Mouse (Mus musculus) MEL (cell line): Measurements from ENCODE around the gene Bco1. TPM values are rescaled to one million over a fixed set of nuclear protein-coding genes. Genes with fewer than 3 reads are reported as not detected.

Source experiments
- DNase-seq: peaks from one replicate; pipeline ENCODE4 v3.0.0; 2011; ENCODE audit warnings: low read depth, low spot score
- H3K27ac ChIP-seq: 2 replicates; pipeline ENCODE4 v1.5.1; 2012; ENCODE audit warnings: low read depth, mild to moderate bottlenecking, control low read depth, low read length, moderate library complexity; ENCODE audit not compliant: control insufficient read depth
- H3K27me3 ChIP-seq, 2 experiments: fragments of 150-350 bp in 1 of 2; sonication (generic) in 1 of 2; 2 replicates each; pipeline ENCODE4 v1.6.1; 2012; ENCODE audit warnings: low read length in 2 of 2, mild to moderate bottlenecking in 2 of 2, improper control_type of control experiment in 1 of 2, moderate library complexity in 1 of 2; ENCODE audit not compliant: insufficient read depth in 2 of 2, control insufficient read depth in 1 of 2
- H3K36me3 ChIP-seq, 2 experiments: 2 replicates each; pipeline ENCODE4 v1.6.1; 2012 to 2014; ENCODE audit warnings: low read length in 2 of 2, improper control_type of control experiment in 1 of 2, inconsistent platforms in 1 of 2, mild to moderate bottlenecking in 1 of 2; ENCODE audit not compliant: insufficient read depth in 2 of 2, control insufficient read depth in 1 of 2
- H3K4me1 ChIP-seq, 2 experiments: fragments of 150-350 bp in 1 of 2; sonication (generic) in 1 of 2; 2 replicates each; pipeline ENCODE4 v1.6.1; 2012; ENCODE audit warnings: low read length in 2 of 2, improper control_type of control experiment in 1 of 2, mild to moderate bottlenecking in 1 of 2; ENCODE audit not compliant: insufficient read depth in 2 of 2, control insufficient read depth in 1 of 2
- H3K4me3 ChIP-seq, 2 experiments: fragments of 150-350 bp in 1 of 2; sonication (generic) in 1 of 2; 2 replicates each; pipeline ENCODE4 v1.5.1; 2012; ENCODE audit warnings: low read depth in 2 of 2, low read length in 2 of 2, mild to moderate bottlenecking in 2 of 2, moderate library complexity in 2 of 2, control low read depth in 1 of 2, improper control_type of control experiment in 1 of 2; ENCODE audit not compliant: control insufficient read depth in 1 of 2, insufficient read depth in 1 of 2
- H3K79me2 ChIP-seq: 2 replicates; pipeline ENCODE4 v1.6.1; 2012; ENCODE audit warnings: mild to moderate bottlenecking, low read length, moderate library complexity; ENCODE audit not compliant: control insufficient read depth, poor library complexity, insufficient read depth
- H3K9ac ChIP-seq: 2 replicates; pipeline ENCODE4 v1.6.1; 2012; ENCODE audit warnings: low read depth, mild to moderate bottlenecking, control low read depth, low read length, moderate library complexity; ENCODE audit not compliant: control insufficient read depth, poor library complexity, severe bottlenecking
- H3K9me3 ChIP-seq: fragments of 150-350 bp; sonication (generic); replicated peaks from 2 replicates; pipeline ENCODE4 v1.6.1; 2012; ENCODE audit warnings: mild to moderate bottlenecking, low read length, improper control_type of control experiment, moderate library complexity; ENCODE audit not compliant: insufficient read depth
- BHLHE40 ChIP-seq: IDR thresholded peaks from 2 replicates; pipeline ENCODE4 v1.6.1; 2012; ENCODE audit warnings: low read depth, mild to moderate bottlenecking, inconsistent platforms, low read length, improper control_type of control experiment, borderline replicate concordance
- CHD2 ChIP-seq: IDR thresholded peaks from 2 replicates; pipeline ENCODE4 v1.6.1; 2011; ENCODE audit warnings: low read length, improper control_type of control experiment
- CTCF ChIP-seq, 3 experiments: IDR thresholded peaks in 2 of 3; conservative IDR thresholded peaks in 1 of 3; 2 replicates each; pipeline ENCODE4 v1.5.1; 2011 to 2012; ENCODE audit warnings: low read length in 3 of 3, low read depth in 2 of 3, mild to moderate bottlenecking in 2 of 3, improper control_type of control experiment in 1 of 3, inconsistent platforms in 1 of 3, mixed read lengths in 1 of 3, moderate library complexity in 1 of 3; ENCODE audit not compliant: control insufficient read depth in 1 of 3, insufficient read depth in 1 of 3, poor library complexity in 1 of 3, severe bottlenecking in 1 of 3
- E2F4 ChIP-seq: IDR thresholded peaks from 2 replicates; pipeline ENCODE4 v1.6.1; 2011; ENCODE audit warnings: low read depth, low read length, improper control_type of control experiment, borderline replicate concordance
- ELF1 ChIP-seq: IDR thresholded peaks from 2 replicates; pipeline ENCODE4 v1.6.1; 2014; ENCODE audit warnings: low read depth, mild to moderate bottlenecking, inconsistent platforms, low read length, improper control_type of control experiment, moderate library complexity
- EP300 ChIP-seq, 2 experiments: IDR thresholded peaks; 2 replicates each; pipeline ENCODE4 v1.6.1; 2011; ENCODE audit warnings: improper control_type of control experiment in 2 of 2, low read length in 2 of 2, low read depth in 1 of 2, mild to moderate bottlenecking in 1 of 2
- ETS1 ChIP-seq: IDR thresholded peaks from 2 replicates; pipeline ENCODE4 v1.6.1; 2012; ENCODE audit warnings: low read depth, mild to moderate bottlenecking, inconsistent platforms, low read length, improper control_type of control experiment, moderate library complexity
- GABPA ChIP-seq: IDR thresholded peaks from 2 replicates; pipeline ENCODE4 v1.6.1; 2012; ENCODE audit warnings: low read depth, mild to moderate bottlenecking, inconsistent platforms, low read length, improper control_type of control experiment, moderate library complexity
- GATA1 ChIP-seq: IDR thresholded peaks from 2 replicates; pipeline ENCODE4 v1.6.1; 2011; ENCODE audit warnings: low read depth, low read length, improper control_type of control experiment
- HCFC1 ChIP-seq: IDR thresholded peaks from 2 replicates; pipeline ENCODE4 v1.6.1; 2012; ENCODE audit warnings: low read depth, mild to moderate bottlenecking, inconsistent platforms, low read length, improper control_type of control experiment, moderate library complexity
- KAT2A ChIP-seq: conservative IDR thresholded peaks from 2 replicates; pipeline ENCODE4 v1.6.1; 2012; ENCODE audit warnings: low read depth, low read length, improper control_type of control experiment, inconsistent platforms
- MAFK ChIP-seq: IDR thresholded peaks from 2 replicates; pipeline ENCODE4 v1.6.1; 2011; ENCODE audit warnings: low read depth, mild to moderate bottlenecking, low read length, improper control_type of control experiment, borderline replicate concordance
- MAX ChIP-seq: IDR thresholded peaks from 2 replicates; pipeline ENCODE4 v1.6.1; 2011; ENCODE audit warnings: low read length, improper control_type of control experiment
- MAZ ChIP-seq: IDR thresholded peaks from 2 replicates; pipeline ENCODE4 v1.6.1; 2012; ENCODE audit warnings: low read depth, mild to moderate bottlenecking, inconsistent platforms, low read length, improper control_type of control experiment
- MEF2A ChIP-seq: IDR thresholded peaks from 2 replicates; pipeline ENCODE4 v1.6.1; 2014; ENCODE audit warnings: low read depth, mild to moderate bottlenecking, inconsistent platforms, low read length, improper control_type of control experiment; ENCODE audit not compliant: poor library complexity, insufficient replicate concordance, severe bottlenecking; ENCODE audit errors: extremely low read depth
- MXI1 ChIP-seq: IDR thresholded peaks from 2 replicates; pipeline ENCODE4 v1.6.1; 2011; ENCODE audit warnings: mild to moderate bottlenecking, low read depth, low read length, improper control_type of control experiment
- MYB ChIP-seq: IDR thresholded peaks from 2 replicates; pipeline ENCODE4 v1.6.1; 2011; ENCODE audit warnings: mild to moderate bottlenecking, low read depth, low read length, improper control_type of control experiment
- MYC ChIP-seq: IDR thresholded peaks from 2 replicates; pipeline ENCODE4 v1.6.1; 2011; ENCODE audit warnings: low read depth, mild to moderate bottlenecking, low read length, improper control_type of control experiment, moderate library complexity
- NELFE ChIP-seq: IDR thresholded peaks from 2 replicates; pipeline ENCODE4 v1.6.1; 2011; ENCODE audit warnings: low read depth, low read length, improper control_type of control experiment
- NRF1 ChIP-seq: IDR thresholded peaks from 2 replicates; pipeline ENCODE4 v1.6.1; 2014; ENCODE audit warnings: low read depth, mild to moderate bottlenecking, inconsistent platforms, low read length, improper control_type of control experiment, moderate library complexity; ENCODE audit not compliant: poor library complexity, insufficient read depth, severe bottlenecking
- POLR2A ChIP-seq, 2 experiments: IDR thresholded peaks; 2 replicates each; pipeline ENCODE4 v1.6.1; 2011 to 2012; ENCODE audit warnings: low read length in 2 of 2, mild to moderate bottlenecking in 2 of 2, control low read depth in 1 of 2, improper control_type of control experiment in 1 of 2, low read depth in 1 of 2, moderate library complexity in 1 of 2; ENCODE audit not compliant: control insufficient read depth in 1 of 2, insufficient read depth in 1 of 2, poor library complexity in 1 of 2
- POLR2AphosphoS2 ChIP-seq: IDR thresholded peaks from 2 replicates; pipeline ENCODE4 v1.6.1; 2011; ENCODE audit warnings: low read length, improper control_type of control experiment
- POLR2AphosphoS5 ChIP-seq: IDR thresholded peaks from 2 replicates; pipeline ENCODE4 v1.6.1; 2012; ENCODE audit warnings: low read depth, borderline replicate concordance, mild to moderate bottlenecking, inconsistent platforms, low read length, moderate library complexity, mixed read lengths
- RAD21 ChIP-seq: IDR thresholded peaks from 2 replicates; pipeline ENCODE4 v1.6.1; 2011; ENCODE audit warnings: mild to moderate bottlenecking, low read depth, low read length, improper control_type of control experiment
- RCOR1 ChIP-seq: IDR thresholded peaks from 2 replicates; pipeline ENCODE4 v1.6.1; 2012; ENCODE audit warnings: low read depth, mild to moderate bottlenecking, inconsistent platforms, low read length, improper control_type of control experiment
- SIN3A ChIP-seq: IDR thresholded peaks from 2 replicates; pipeline ENCODE4 v1.6.1; 2012; ENCODE audit warnings: low read length, improper control_type of control experiment, inconsistent platforms
- SMC3 ChIP-seq: IDR thresholded peaks from 2 replicates; pipeline ENCODE4 v1.6.1; 2011; ENCODE audit warnings: low read depth, low read length, improper control_type of control experiment
- TAL1 ChIP-seq: IDR thresholded peaks from 2 replicates; pipeline ENCODE4 v1.6.1; 2012; ENCODE audit warnings: mild to moderate bottlenecking, inconsistent platforms, low read length, moderate library complexity, mixed read lengths
- TBP ChIP-seq: IDR thresholded peaks from 2 replicates; pipeline ENCODE4 v1.8.0; 2011; ENCODE audit warnings: low read depth, low read length, improper control_type of control experiment
- TCF12 ChIP-seq: IDR thresholded peaks from 2 replicates; pipeline ENCODE4 v1.6.1; 2014; ENCODE audit warnings: low read depth, mild to moderate bottlenecking, inconsistent platforms, low read length, improper control_type of control experiment, moderate library complexity
- UBTF ChIP-seq: IDR thresholded peaks from 2 replicates; pipeline ENCODE4 v1.6.1; 2012; ENCODE audit warnings: low read depth, mild to moderate bottlenecking, inconsistent platforms, low read length, improper control_type of control experiment, moderate library complexity, borderline replicate concordance; ENCODE audit not compliant: insufficient read depth
- USF2 ChIP-seq, 2 experiments: IDR thresholded peaks; 2 replicates each; pipeline ENCODE4 v1.6.1; 2011 to 2012; ENCODE audit warnings: improper control_type of control experiment in 2 of 2, low read length in 2 of 2, borderline replicate concordance in 1 of 2, inconsistent platforms in 1 of 2, low read depth in 1 of 2, mild to moderate bottlenecking in 1 of 2; ENCODE audit not compliant: insufficient read depth in 1 of 2
- ZC3H11A ChIP-seq: IDR thresholded peaks from 2 replicates; pipeline ENCODE4 v1.6.1; 2012; ENCODE audit warnings: low read depth, mild to moderate bottlenecking, inconsistent platforms, low read length, improper control_type of control experiment
- ZKSCAN1 ChIP-seq: IDR thresholded peaks from 2 replicates; pipeline ENCODE4 v1.6.1; 2012; ENCODE audit warnings: low read depth, mild to moderate bottlenecking, inconsistent platforms, low read length, improper control_type of control experiment, moderate library complexity
- polyA plus RNA-seq, 2 experiments: library from polyadenylated mRNA; stranded (reverse) in 1 of 2; unstranded in 1 of 2; fragments of >175 nt in 1 of 2; fragments of >200 nt in 1 of 2; gene quantifications; 2 replicates each; pipeline versions ENCODE4 v1.2.1 to v1.2.4; 2012; ENCODE audit warnings: low replicate concordance in 2 of 2, low read depth in 1 of 2; ENCODE audit not compliant: insufficient read length in 2 of 2, insufficient read depth in 1 of 2, missing spikeins in 1 of 2
- total RNA-seq: library from RNA; depleted of rRNA; stranded (reverse); fragments of 300-350 nt; gene quantifications from 2 replicates; pipeline ENCODE4 v1.2.3, GENCODE M21; 2012

Bco1 gene
- total and polyA plus RNA-seq, 3 experiments = 0.70 to 1.2 TPM; not detected in 1

DNA sequence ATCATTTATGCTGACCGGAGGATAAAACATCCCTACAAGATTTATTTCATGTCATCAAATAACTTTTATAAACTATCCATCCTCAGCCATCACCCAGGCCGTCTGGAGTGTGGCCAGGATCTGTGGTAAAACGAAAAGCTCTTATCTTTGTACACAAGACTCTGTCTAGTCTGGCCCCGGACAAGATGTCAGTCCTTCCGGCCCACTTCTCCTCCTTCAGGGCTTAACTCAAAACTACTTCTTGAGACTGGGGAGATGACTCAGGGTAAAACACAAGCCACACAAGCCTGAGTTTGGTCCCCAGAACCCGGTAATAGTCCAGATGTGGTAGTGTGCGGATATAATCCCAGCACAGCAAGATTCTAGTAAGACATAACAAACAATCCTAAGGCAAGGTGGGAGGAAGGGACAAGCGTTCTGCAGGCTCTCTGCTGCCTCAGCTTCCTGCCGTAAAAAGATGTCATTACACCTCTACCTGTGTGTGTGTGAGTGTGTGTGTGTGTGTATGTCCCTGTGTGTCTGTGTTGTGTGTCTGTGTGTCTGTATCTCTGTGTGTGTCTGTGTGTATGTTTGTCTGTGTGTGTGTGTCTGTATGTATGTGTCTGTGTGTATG, 12.6 kb upstream of the Bco1 start (continued):
- no peak for TF ChIP-seq MEF2A
- peak; percentile 73 for TF ChIP-seq TBP
- TF ChIP-seq RAD21 = no peak

DNA sequence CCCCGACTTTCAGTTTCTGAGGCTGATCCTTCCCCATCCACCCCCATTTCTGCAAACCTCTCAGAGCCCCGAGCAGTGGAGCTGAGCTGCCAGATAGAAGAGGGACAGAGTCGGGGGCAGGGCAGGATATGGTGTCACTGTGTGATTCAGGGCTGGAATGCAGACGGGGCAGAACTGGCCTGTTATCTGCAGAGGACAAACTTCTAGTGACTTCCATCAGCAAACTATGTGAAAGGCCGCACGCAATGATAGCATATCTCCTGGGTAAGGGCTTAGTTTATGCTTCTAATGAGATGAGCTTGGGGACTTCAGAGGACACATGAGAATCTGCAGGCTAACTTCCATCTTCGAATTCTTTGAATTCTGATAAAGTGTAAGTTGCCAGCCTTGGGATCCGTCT, 10.1 kb upstream of the Bco1 start:
- Histone ChIP-seq H3K4me3 (peak overlapping the region; percentile 3; a peak in 2 of 4 replicates), H3K27ac (peak overlapping the region; percentile 91), H3K4me1 (peaks cover 42 to 74% of the 10 kb centered on the region in 2 experiments), H3K36me3 (peaks cover 0 to 62% of the 10 kb centered on the region in 2 experiments; a peak in 2 of 4 replicates), H3K9me3 (no peaks in the 10 kb centered on the region), H3K9ac (peak overlapping the region; percentile 49), H3K27me3 (no peaks in the 10 kb centered on the region), H3K79me2 (no peaks in the 10 kb centered on the region)
- DNase-seq = peak; percentile 96
- TF ChIP-seq ELF1 = no peak; the same call in 1 of the 2 replicates
- TF ChIP-seq RCOR1 = peak; percentile 92
- TF ChIP-seq MXI1 = no peak; the same call in none of the 2 replicates
- TF ChIP-seq MAX = 0 out of 2 replicates have a peak, but pooled peaks have one; percentile 15
- TF ChIP-seq NRF1 = no peak
- peak; percentile 56; the same call in 1 of the 2 replicates for TF ChIP-seq HCFC1
- TF ChIP-seq RAD21 = no peak
- no peak for TF ChIP-seq ZC3H11A
- TF ChIP-seq MAZ = peak; percentile 80
- TF ChIP-seq GATA1 = peak; percentile 99
- peak; percentile 74 for TF ChIP-seq MYC
- no peak for TF ChIP-seq POLR2AphosphoS5
- TF ChIP-seq EP300 (IDR thresholded peaks at IDR 0.05; ENCODE audit: low read depth in 1 of 2, low read length in 2 of 2) = peak; percentile 98 to 99
- peak; percentile 94 for TF ChIP-seq TAL1
- TF ChIP-seq USF2 (IDR thresholded peaks at IDR 0.05; ENCODE audit: borderline replicate concordance in 1 of 2, insufficient read depth in 1 of 2, low read depth in 1 of 2, low read length in 2 of 2) = no peak
- peak; percentile 98 for TF ChIP-seq TCF12
- TF ChIP-seq UBTF = 0 out of 2 replicates have a peak, but pooled peaks have one; percentile 18
- no peak for TF ChIP-seq SMC3
- no peak for TF ChIP-seq CTCF (IDR thresholded peaks at IDR 0.05 in 2 of 3, conservative IDR thresholded peaks at IDR 0.05 in 1 of 3; ENCODE audit: control insufficient read depth in 1 of 3, insufficient read depth in 1 of 3, low read depth in 2 of 3, low read length in 3 of 3, poor library complexity in 1 of 3, severe bottlenecking in 1 of 3)
- TF ChIP-seq NELFE = peak; percentile 26; the same call in 1 of the 2 replicates
- 0 out of 2 replicates have a peak, but pooled peaks have one; percentile 32 for TF ChIP-seq POLR2AphosphoS2
- TF ChIP-seq POLR2A (IDR thresholded peaks at IDR 0.05; ENCODE audit: control insufficient read depth in 1 of 2, insufficient read depth in 1 of 2, low read depth in 1 of 2, low read length in 2 of 2, poor library complexity in 1 of 2) = peak in 1 of 2 experiments; percentile 45; a peak in 2 of 4 replicates
- peak; percentile 72; the same call in 1 of the 2 replicates for TF ChIP-seq BHLHE40
- TF ChIP-seq E2F4 = no peak
- peak; percentile 91 for TF ChIP-seq SIN3A
- TF ChIP-seq MEF2A = 0 out of 2 replicates have a peak, but pooled peaks have one; percentile 31
- peak; percentile 70 for TF ChIP-seq CHD2
- TF ChIP-seq KAT2A = no peak
- TF ChIP-seq ZKSCAN1 = no peak
- TF ChIP-seq MAFK = no peak
- peak; percentile 75 for TF ChIP-seq MYB
- TF ChIP-seq ETS1 = peak; percentile 97
- TF ChIP-seq GABPA = no peak
